Mouse (Mus musculus): ENCODE results near the gene Gad2. TPM values are rescaled to one million over a fixed set of nuclear protein-coding genes. Genes with fewer than 3 reads are reported as not detected.

Gene Gad2
- total RNA-seq, 2 experiments from 2014 or later, result not detected

DNA sequence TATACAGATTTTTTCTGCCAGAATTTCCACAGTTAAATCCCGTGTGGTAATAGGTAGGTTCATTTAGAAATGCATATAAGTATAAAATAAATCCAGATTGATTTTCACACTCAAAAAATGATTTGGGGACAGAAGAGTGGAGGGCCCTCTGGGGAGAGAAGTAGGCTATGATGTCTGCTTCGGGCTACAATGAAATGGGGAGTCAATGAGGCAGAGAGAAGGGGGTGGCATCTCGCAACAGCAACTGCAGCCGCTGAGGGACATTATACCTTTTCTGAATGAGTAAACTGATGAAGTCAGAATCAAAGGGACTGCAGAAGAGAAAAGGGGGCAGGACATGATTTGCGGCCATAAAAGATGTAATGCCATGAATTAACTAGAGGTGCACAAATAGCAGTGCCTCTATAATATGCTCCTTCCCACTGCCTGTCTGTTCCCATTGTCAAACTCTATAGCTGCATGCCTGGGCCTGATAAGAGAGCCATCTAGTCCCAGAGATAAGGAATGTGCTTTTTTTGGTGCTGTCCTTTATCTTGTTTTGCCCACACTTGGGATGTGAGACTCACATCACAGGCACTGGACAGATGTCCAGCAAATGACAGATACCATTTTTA is 5.9 kb downstream of the Gad2 start:
- no peak for ATAC-seq (replicated peaks; ENCODE audit: low FRiP score, poor library complexity, severe bottlenecking)

GRCm38 (mm10) chr2:22634766-22635165 is 12.8 kb downstream of the Gad2 start:
- ATAC-seq (replicated peaks; ENCODE audit: low FRiP score, poor library complexity, severe bottlenecking), result 0 out of 2 replicates have a peak, but pooled peaks have one; percentile 52

GRCm38 (mm10) chr2:22646134-22646533 is 24.1 kb downstream of the Gad2 start:
- no peak for ATAC-seq (replicated peaks; ENCODE audit: low FRiP score, poor library complexity, severe bottlenecking)

DNA sequence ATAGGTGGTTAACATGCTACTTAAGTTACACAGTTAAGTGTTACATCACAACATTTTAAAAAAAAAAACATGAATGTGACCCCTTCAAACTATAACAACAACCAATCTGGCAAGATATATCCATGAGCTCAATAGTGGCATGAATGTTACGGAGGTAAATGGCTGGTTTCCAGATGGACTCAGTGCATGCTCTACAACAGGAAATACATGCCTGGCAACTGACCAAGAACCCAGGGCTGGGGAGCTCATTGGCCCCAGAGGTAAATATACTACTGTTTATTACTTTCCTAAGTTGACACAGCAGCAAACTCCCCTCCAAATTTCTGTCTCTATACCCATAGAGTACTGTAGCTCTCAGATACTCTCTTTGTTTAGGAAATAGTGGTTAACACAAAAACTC is 26.4 kb downstream of the Gad2 start:
- no peak for ATAC-seq (replicated peaks; ENCODE audit: low FRiP score, poor library complexity, severe bottlenecking)

GRCm38 (mm10) chr2:22651826-22652225 is 29.8 kb downstream of the Gad2 start:
- ATAC-seq (replicated peaks; ENCODE audit: low FRiP score, poor library complexity, severe bottlenecking), result no peak

GRCm38 (mm10) chr2:22663731-22664130 is 41.7 kb downstream of the Gad2 start:
- no peak for ATAC-seq (replicated peaks; ENCODE audit: low FRiP score, poor library complexity, severe bottlenecking)

GRCm38 (mm10) chr2:22670415-22670814 is 48.4 kb downstream of the Gad2 start:
- ATAC-seq (replicated peaks; ENCODE audit: low FRiP score, poor library complexity, severe bottlenecking), result no peak

GRCm38 (mm10) chr2:22671348-22671747 is 49.3 kb downstream of the Gad2 start:
- no peak for ATAC-seq (replicated peaks; ENCODE audit: low FRiP score, poor library complexity, severe bottlenecking)

- ATAC-seq (replicated peaks; ENCODE audit: low FRiP score, poor library complexity, severe bottlenecking), result no peak
Measured at GRCm38 (mm10) chr2:22677066-22677465, 55.1 kb downstream of the Gad2 start.

DNA sequence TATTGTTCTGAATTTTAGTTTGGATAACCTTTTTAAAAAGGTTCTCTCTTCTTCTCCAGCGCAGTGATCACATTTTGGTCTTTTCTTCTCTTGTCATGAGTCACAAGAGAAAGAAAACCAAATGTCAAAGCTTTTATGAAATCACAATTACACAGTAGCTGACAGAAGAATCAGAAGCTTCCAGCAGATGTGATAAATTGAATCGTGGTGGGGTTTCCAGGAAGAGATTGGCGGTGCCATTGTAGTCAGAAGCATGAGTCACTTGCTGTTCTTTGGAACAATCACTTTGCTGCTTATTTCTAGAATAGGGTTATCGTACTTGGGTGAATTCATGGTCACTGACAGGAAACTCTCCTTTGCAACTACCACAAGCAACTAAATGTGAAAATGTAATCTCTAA is 57.9 kb downstream of the Gad2 start:
- no peak for ATAC-seq (replicated peaks; ENCODE audit: low FRiP score, poor library complexity, severe bottlenecking)

DNA sequence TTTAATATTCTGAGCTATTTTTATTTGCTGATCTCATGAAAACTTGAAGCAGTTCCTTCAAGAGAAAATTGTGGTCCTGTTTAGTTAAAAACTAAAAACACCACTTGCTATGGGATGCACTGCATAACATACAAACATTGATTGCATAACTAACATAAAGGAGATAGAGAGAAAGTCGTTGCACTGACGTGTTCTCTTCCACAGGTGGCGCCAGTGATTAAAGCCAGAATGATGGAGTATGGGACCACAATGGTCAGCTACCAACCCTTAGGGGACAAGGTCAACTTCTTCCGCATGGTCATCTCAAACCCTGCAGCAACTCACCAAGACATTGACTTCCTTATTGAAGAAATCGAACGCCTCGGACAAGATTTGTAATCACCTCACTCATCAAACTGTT is 68.0 kb downstream of the Gad2 start:
- no peak for ATAC-seq (replicated peaks; ENCODE audit: low FRiP score, poor library complexity, severe bottlenecking)

DNA sequence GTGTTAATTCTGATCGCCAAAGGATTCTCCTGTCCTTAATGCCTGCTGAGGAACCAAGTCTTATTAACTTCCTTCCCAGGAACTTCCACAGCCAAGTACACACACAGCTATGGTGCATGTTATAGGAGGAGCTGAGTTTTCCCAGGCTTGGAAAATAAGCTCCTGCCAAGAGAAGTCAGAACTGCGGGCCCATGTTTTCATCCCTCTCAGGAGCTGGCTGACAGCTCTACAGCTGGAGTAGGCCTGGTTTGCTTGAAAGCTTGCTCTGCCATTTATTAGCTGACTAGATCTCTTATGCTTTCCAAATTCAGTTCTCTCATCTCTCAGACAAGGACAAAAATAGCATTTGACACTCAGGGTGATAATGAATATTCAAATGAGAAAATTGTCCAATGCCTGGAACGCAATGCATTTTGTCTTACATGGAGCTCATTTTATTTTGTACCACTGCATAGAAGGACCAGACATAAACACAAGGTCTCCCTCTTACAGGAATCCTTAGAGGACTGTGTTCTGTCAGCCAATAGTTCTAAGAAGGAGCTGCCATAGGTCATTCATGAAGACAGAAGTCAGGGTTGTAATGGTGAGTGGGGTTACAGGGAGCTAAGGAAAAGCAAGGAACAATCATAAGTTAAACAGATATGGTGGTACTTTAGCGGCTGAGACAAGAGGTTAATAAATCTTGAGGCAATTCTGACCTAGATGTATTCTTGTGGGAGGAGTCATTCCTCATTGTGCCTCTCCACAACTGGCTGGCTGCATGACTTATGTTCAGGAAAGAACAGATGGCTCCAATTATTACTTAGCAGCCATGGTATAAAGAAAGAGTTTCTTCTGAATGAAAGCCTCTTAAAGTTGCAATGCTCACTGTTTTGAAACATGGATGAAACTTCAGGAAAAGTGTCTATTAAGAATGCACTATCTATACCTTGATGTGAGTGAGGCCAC is 83.0 kb downstream of the Gad2 start:
- ATAC-seq (replicated peaks; ENCODE audit: low FRiP score, poor library complexity, severe bottlenecking), result no peak

DNA sequence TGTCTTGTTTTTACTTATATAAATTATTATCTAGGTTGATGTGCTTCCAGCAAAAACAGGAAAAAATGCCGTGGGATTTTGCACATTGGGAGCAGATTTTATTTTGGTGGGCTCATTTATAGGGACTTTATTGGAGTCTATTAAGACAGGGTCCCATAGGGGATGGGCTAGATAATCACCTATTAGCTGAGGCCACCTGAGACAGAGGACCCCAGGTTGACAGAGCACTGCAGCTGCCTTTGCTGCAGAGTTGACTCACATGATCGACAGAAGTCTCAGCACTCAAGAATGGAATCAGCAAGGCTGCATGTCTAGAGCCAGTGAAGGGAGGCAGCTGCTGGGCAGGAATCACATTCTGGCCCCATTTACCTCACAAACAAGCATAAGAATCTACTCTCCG is 84.2 kb downstream of the Gad2 start:
- no peak for ATAC-seq (replicated peaks; ENCODE audit: low FRiP score, poor library complexity, severe bottlenecking)

DNA sequence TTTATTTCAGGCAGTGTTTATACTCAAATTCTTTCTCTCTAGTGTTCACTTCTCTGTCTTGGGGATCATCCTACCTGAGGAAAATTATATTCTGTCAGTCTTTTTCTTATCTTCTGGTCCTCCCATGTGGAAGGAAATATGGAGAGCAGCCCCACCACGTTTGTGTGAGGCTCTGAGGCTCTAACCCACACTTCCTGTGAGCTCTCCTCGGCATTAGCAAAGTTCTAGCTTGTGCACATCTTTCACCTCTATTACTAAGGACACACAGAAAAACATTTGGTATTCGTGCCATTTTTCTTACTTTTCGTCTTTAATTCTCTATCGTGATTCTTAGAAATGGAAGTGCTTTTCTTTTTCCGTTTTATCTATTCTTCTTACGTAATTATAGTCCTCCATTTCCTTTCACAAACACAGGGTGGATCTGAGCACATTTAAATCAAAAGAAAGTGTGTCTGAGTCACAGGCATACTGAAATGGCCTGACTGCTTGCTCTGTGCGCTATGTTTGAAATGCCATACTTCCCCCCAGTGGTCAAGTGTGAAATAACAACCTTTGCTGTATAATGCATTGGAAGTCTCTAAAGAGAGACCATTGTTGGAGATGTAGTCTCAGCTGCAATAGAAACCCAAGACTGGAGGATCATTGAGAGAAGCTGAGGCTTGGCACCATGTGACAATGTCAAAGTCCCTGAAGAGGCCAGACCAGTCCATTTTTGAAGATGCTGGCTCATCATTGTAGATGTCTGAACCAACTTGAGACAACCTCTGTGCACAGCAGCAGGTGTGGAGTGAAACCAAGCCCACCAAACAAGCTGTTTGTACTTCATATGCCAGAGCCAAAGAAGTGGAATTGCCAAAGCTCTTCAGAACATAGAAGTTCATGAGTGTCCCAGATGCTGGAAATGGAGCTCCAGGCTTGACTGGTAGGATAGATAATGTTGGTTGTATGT is 99.8 kb downstream of the Gad2 start:
- ATAC-seq (replicated peaks; ENCODE audit: low FRiP score, poor library complexity, severe bottlenecking), result peak; percentile 83

- no peak for ATAC-seq (replicated peaks; ENCODE audit: low FRiP score, poor library complexity, severe bottlenecking)
Measured at GRCm38 (mm10) chr2:22723927-22724534, 102.0 kb downstream of the Gad2 start.

DNA sequence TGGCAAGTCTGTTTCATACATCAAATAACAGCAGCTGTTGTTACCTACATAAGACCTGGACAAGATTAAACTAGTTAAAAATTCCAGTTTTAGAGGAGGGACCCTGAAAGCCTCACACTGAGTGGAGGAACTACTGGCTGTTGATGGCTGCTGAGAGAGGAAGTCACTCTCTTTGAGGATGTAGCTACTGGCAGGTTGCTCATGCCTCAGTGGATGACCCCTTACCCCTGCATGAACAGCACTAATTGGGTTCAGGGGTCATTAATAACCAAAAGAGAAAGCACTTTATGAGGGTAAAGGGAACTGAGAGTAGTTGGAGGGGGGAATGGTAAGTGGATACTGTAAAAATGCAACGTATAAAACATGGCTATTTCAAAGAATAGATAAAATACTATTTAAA is 105.1 kb downstream of the Gad2 start:
- no peak for ATAC-seq (replicated peaks; ENCODE audit: low FRiP score, poor library complexity, severe bottlenecking)

- ATAC-seq (replicated peaks; ENCODE audit: low FRiP score, poor library complexity, severe bottlenecking), result no peak
Measured at GRCm38 (mm10) chr2:22736134-22736533, 114.1 kb downstream of the Gad2 start.

GRCm38 (mm10) chr2:22739369-22739768 is 117.4 kb downstream of the Gad2 start:
- no peak for ATAC-seq (replicated peaks; ENCODE audit: low FRiP score, poor library complexity, severe bottlenecking)

- ATAC-seq (replicated peaks; ENCODE audit: low FRiP score, poor library complexity, severe bottlenecking), result no peak
Measured at GRCm38 (mm10) chr2:22740441-22740840, 118.4 kb downstream of the Gad2 start.

- no peak for ATAC-seq (replicated peaks; ENCODE audit: low FRiP score, poor library complexity, severe bottlenecking)
Measured at GRCm38 (mm10) chr2:22741222-22741621, 119.2 kb downstream of the Gad2 start.
